Mouse (Mus musculus) inflammation-experienced regulatory T-cells, adult 6 months (primary cell): Measurements from ENCODE around the gene Mpzl3. TPM values are rescaled to one million over a fixed set of nuclear protein-coding genes. Genes with fewer than 3 reads are reported as not detected.
A peak's percentile ranks its signal among the peaks of the same experiment; 100 is the strongest.

Experiments used
- ATAC-seq: one replicate; pipeline ENCODE4 v1.8.0; 2017
- polyA plus RNA-seq, 3 experiments: library from polyadenylated mRNA; unstranded; fragments of 100-300 nt; shearing (Covaris generic); gene quantifications; one replicate each; pipeline ENCODE4 v1.2.1; 2017

Gene Mpzl3
- polyA plus RNA-seq, 3 experiments from 2014 or later: 9.1 to 12.0 (median 10.2) TPM

DNA sequence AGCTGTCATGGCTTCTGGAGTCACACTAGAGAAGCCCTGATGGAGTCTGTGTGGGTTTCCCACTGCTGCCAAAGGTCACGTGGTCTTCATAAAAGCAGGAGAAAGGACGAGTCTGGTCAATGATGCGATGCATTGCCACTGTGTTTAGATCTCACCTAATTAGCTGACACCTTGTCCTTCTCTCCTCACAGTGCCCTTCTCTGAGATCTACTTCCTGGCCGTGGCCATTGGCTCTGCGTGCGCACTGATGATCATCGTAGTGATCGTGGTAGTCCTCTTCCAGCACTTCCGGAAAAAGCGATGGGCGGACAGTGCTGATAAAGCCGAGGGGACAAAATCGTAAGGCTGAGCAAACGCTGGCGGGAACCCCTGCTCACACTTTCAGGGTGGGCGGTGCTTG is 8.0 kb upstream of the Mpzl3 start:
- ATAC-seq: no peak

DNA sequence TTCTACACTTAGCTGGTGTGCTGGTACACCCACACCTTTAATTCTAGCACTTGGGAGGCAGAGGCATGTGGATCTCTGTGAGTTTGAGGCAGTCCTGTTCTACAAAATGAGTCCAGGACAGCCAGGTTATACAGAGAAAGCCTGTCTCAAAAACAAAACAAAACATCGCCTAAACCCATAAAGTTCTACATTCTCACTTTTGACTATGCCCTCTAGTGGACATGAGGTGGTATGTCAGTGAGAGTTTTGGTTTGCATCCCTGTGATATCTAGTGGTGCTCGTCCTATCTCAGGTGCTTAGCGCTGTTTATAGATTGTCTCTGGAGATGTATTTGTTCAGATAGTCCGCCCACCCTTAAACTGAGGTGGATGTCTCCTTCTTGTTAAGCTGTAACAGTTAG is 6.5 kb upstream of the Mpzl3 start:
- peak; percentile 70 for ATAC-seq

DNA sequence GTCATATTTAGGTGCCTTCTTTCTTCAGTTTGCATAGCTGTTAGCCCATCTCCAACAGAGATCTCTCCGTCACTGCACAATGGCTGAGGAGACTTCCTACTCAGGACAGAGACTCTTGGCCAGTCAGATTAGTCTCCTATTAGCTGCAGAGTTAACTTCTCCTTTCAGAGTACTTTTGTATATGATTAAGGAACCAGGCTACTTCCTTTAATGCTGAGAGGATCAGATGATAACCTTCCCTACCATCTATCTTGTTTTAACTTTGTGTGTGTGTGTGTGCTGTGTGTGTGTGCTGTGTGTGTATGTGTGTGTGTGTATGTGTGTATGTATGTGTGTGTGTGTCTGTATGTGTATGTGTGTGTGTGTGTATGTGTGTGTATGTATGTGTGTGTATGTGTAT is 5.3 kb upstream of the Mpzl3 start:
- no peak for ATAC-seq

DNA sequence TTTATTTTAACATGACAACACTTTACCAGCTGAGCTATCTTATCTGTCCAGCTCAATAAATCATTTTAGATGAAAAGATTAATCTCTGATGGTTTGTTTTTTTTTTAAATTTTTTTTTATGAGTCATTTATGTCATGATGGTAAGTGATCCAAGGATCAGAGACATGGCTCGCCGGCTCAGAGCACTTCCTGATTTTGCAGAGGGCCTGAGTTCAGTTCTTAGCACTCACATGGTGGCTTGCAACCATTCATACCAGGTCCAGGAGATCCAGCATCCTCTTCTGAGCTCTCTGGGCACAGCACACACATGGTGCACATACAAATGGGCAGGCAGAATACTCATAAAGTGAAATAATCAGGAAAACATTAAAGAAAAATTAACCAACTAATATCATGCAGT is 4.7 kb upstream of the Mpzl3 start:
- ATAC-seq: no peak

DNA sequence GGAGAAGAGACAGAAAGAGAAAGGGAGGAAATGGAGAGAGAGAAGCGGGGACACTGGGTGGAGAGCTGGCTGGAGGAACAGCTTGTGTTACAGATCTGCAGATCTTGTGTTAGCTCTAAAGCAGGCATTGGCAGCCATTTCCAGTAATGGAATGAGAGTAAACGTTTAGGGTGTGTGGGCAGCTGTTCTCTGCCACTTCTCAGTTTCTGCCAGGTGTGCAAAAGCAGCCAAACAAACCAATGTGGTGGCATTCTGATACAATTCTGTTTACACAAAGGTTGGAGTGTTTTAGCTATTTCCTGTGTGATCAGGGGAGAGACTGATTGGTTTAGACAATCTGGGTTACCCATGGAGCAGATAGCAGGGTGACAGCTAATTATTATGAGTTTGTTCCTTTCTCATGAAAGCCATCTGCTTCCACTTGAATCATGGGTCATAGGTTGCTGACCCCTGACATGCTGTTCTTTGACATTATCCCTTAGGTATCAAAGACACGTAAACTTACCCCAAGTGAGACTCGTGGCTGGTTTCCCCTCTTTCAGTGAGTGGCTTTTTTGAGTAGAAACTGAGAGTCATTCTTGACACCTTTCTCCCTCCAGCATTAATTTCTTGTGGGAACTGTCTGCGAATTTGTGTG is 3.4 kb downstream of the Mpzl3 start:
- peak; percentile 30 for ATAC-seq

DNA sequence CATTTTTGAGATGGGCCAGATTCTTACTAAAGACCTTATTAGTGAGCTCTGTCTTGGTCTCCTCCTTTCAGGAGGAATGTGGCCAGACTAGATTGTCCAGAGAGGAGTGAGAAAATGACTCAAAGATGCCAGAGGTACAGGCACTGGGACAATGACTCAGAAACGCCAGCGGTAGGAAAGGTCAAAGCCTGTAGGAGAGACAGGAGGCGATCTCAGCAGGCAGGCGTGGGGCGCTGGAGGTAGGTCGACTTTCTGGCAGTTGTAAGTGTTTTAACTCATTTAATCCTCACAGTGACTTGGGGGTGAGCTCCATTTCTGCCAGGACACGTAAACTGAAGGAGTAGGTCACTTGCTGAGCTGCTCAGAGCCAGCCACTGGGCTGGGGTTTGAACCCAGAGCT is 5.2 kb downstream of the Mpzl3 start:
- no peak for ATAC-seq

DNA sequence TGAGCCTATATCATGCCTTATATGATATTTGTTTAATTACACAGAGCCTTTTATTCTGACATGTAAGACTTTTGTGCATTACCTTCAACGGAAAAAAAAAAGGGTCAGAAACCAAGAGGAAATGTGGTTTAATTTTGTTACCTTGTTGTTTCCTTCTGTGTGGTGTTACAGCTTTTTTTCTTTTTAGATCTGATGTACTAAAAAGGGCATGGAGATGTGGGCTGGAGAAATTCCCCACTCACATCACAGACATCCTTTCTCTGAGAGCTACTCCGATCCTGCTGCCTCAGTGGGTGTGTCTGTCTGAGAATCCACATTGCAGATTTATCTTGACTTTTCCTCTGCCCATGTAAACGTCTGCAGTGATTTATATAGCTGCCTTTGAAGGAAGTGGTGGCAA is 7.7 kb downstream of the Mpzl3 start:
- peak; percentile 73 for ATAC-seq

DNA sequence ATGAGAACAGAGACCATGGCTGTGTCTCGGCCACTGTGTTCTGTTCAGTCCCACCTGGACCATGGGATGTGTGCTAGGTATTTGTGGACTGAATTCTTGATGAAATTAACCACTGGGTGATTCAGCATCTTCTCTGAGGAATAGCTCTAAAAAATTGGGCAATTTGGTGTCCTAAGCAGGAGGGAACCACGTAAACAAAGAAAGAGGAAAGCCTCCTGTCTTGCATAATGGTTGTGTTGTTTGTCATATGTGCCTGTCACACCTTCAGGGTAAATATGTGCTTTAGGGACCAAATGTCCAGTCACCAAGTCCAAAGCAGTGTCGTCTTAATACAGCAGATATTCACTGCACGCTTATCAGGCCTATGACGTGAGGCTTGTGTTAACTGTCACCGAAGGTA is 9.4 kb downstream of the Mpzl3 start:
- ATAC-seq: no peak

DNA sequence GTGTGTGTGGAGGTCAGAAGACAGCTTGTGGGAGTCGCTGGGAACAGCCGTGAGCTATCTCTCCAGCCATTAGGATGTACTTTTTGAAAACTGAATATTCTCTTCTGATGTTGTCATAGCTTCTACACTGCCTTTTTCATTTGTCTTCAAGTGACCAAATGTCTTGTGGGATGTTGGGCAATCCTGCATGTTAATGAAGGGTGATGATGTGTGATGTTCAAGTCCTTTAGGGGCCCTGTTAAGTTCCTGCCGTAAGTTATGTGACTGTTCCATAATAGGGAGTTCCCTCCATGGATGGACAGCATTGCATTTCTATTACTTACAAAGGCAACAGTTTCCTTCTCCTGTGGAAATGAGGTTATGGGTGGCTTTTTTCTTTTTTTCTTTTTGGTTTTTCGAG is 11.7 kb downstream of the Mpzl3 start:
- ATAC-seq: no peak

DNA sequence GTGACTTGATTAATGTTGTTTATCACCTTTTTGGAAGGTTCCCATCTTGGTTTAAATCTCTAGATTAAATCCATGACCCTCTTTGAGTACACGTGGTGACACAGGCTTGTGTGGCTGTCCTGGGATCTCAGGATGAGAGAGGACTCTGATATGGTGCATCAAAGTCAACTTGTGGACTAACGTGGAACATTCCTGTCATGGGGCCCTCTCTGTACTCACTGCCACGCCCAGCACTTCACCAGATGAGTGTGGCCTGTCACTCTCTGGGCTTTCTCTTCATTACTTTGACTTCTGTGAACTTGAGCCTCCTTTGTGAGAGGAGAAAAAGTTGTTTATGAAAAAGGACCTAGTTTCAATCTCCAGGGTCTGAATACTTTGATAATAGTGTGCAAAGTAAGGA is 16.8 kb downstream of the Mpzl3 start:
- no peak for ATAC-seq

DNA sequence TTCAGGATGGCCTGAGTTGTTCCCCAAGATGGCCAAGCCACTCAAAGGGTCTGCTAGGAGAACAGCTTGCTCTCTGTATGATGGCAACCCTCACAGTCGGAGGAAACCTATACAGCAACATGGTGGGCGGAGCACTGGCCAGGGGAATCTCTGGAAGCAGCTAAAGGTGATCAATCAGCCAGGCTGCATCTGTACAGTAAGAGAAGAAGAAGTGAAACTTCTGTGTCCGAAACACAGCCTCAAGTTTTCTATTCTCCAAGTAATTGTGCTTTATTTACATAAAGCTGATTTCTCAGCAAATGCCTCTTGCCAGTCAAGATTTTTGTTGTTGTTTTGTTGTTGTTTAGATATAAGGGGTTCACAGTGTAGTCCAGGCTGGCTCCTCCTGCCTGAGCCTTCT is 22.9 kb downstream of the Mpzl3 start:
- no peak for ATAC-seq

DNA sequence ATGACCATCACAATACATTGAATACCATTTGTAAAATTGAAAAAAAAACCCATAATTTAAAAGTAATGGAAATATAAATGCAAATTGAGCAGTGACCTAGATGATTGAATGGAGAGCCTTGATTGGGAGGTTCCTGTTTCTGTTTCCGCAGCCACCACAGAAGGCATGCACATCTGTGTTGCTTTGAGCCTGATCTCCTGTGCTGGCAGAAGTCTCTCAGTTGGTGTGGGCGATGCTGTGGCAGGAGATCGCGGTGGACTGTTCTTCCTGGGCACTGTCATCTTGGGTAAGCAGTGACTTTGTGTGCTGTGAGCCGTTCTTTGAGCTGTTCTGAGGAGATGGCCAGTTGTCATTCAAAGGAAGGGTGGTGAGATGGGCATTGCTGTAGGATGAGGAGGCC is 24.0 kb downstream of the Mpzl3 start, which contains the start of gene Jaml:
TSS of gene Jaml (plus strand) at position 173 of the 400 bp plus-strand sequence.
- ATAC-seq: peak; percentile 48

DNA sequence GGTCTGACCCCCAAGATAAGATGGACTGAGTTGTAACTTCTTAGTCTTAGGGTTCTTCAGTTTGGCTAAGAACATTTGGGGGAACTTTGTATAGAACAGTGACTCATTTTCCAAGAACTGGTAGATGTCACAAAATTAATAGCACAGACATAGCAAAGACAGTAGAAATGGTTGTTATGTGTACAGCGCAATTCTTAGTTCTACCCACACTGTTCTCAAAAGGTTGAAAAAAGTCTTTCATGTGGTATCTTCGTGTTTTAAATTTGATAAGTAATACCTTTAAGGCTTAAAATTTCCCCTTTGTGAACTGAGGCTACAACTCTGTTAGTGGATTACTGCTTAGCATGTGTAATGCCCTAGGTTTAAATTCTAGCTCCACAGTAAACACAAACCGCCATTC is 28.1 kb downstream of the Mpzl3 start:
- peak; percentile 87 for ATAC-seq

DNA sequence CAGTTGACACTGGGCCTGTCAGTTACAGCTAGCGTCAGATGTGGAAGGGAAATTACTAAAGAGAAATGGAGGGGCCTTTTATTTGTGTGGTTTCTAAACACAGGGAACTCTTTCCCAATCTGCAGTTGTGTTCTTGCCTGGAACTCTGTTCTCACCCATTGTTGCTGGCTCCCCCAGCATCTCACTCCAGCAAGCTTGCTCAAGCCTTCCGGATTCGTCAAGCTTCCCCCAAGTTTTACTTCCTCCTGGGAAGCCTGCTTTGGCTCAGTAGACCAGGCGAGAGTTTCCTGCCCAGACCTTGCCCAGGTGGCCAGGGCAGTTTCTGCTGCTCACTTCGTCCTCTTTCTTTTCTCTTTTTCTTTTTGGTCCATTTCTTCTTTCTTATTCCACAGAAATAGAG is 29.6 kb downstream of the Mpzl3 start:
- ATAC-seq: no peak

DNA sequence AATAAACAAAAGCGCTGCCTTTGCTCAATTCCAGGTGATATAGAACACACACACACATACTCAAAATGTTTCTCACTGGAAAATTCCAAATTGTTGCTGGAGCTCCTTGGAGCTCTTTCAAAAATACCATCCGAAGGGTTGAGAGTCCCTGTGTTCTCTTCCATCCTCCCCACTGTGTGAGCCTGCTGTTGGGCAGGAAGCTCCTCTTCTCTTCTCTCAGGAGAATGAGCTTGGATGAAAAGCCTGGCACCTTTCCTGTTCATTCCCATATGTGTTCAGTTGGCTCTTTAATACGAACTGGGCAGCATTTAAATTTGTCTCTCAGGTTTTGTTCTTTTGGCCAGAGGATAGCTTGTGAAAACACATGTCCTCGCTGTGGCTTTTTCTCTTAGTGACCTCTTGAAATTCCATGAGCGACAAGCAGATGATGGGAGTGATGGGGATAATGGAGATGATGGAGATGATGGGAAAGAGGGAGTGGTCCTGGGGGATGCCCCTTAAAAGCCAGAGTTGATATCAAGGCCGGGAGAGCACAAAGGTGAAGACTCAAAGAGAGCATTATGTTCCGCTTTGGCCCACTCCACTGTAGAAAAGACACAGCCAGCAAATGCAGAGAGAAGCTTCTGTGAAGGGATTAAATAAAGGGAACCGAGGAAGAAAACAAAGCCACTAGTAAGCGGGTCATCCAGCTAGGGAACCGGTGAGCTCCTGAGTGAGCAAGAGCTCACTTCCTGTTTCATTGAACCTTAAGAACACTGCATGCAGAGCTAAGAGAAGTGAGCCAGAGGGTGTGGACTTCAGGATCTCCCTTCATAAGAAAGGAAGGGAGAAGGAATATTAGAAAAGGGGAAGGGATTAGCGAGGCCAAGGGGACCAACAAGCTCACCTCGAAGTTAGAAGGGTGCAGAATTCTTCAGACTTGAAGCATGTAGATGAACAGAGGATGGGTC is 31.0 kb downstream of the Mpzl3 start:
- ATAC-seq: no peak

DNA sequence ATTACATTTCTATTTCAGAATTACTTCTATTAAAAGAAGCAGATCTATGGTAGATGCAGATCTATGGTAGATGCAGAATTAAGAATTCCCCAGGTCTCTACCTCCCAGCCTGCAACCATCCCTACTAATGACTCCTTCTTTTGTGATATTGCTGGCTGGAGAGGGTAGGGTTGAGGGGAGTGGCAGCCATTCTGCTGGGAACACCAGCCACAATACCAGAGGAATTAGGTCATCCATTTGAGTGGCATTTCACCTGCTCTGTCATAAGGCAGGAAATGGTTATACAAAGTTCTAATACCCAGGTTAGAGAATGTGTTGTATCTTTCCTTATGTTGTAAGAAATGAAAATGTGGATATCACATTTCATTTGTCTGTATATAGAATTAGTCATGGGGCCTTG is 33.1 kb downstream of the Mpzl3 start:
- ATAC-seq: no peak

DNA sequence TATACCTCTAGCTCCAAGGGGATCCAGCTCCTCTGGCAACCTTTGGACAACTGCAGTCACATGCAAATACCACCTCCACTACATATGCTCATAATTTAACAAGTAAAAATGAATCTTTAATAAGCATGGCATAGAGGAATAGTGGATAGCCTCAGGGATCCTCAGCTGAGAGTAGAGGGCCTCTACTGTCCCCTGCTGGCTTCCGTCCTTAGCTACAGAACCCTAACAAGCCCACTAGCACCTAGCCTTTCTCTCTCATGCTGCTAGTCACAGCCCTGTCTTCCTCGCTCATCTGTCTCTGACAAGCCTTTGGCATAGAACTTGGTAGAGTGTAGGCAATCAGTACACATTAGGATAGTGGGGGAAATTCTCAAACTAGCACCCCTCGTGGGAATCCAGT is 35.8 kb downstream of the Mpzl3 start:
- no peak for ATAC-seq

DNA sequence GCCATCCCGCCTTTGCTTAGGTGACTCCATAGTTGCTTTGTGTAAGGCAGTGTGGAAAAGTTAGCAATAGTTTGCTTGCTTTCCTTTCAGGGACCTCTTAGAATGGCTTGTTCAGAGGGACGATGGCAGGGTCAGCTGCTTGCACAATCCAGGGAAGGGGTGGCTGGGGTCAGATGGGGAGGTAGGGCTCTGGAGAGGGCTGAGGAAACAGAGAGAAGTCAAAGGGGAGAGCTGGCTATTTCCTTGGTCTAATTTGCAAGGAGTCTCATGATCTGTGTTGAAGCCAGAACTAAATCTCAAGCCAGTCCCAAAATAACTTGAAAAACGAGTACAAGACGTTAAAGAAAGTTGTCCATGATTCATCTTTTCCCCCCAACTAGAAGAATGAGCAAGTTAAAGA is 37.7 kb downstream of the Mpzl3 start:
- no peak for ATAC-seq

DNA sequence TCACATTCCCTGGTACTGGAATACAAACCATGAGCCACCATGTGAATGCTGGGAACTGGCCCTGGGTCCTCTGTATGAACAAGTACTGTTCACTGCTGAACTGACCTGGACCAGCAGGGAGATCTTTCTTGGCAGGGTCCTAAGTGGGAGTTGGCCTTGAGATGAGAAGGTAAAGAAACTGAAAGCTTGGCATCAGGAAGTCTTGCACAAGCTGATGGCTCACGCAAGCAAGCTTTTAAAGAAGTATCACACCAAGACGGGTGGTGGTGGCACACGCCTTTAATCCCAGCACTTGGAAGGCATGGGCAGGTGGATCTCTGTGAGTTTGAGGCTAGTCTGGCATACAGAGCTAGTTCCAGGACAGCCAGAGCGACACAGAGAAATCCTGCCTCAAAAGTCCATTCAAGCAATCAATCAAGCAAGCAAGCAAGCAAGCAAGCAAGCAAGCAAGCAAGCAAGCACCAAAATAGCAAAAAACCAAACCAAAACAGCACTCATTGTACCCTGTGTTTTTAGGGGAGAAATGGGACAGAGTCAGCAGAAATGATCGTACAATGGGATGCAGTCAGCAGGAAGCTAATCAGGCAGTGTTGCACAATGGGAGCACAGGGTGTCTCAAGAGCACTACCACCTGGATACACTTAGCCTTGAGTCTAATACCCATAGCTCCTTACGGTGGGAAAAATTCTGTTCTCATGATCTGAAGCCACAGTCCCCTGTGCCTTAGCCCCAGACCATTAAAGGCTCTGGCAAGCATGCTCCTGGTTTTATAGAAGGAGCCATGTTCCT is 40.4 kb downstream of the Mpzl3 start:
- no peak for ATAC-seq

DNA sequence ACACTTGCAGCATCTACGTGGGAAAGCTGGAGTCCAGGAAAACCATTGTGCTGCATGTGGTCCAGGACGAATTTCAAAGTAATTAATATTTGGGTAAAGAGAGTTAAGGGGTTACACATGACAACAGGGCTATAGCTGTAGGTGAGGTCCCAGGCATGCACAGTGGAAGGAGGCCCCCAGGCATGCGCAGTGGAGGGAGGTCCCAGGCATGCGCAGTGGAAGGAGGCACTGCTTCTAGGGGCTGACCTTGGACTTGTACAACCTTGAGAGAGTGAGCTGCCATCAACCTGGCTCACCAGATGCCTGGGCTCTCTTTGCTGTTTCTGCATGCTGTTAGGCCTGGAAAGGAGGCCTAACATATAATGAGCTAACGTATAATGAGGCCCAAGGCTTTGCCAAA is 42.9 kb downstream of the Mpzl3 start:
- ATAC-seq: no peak

DNA sequence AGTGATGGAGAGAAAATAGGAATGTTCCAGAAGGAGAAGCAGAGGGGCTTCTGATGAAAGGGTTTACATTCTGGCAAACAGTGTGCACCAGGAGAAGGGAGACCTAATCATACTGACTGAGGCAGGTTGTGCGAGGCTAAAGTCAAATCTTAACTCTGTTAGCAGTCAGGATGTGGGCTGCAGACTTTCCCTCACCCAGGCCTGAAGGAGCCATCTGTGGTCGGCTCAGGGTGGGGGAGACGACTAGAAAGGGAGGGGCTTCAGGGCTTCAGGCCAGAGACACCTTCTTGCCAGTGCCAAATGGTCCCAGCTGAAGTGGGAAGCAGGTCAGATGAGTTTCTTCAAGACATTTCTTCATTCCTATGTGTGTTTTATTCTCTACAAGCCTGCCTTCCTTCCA is 43.4 kb downstream of the Mpzl3 start:
- no peak for ATAC-seq

DNA sequence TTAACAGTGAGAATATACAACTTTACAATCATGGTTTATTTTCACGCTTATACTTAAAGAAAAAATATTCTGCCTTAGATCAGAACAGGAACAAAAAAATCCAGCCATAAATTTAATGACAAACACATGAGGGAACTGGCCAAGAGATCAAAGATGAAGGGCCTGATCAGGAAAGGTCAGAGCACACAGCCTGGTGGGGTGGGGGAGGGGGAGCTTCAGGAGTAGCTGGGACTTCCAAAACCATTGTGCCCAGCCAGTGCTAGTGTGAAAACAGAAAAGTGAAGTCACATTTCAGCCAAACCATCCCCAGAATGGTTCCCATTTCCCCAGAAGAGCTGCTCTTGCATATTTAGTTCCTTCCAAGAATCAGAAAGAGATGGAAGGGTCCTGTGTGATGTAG is 47.5 kb downstream of the Mpzl3 start:
- no peak for ATAC-seq

DNA sequence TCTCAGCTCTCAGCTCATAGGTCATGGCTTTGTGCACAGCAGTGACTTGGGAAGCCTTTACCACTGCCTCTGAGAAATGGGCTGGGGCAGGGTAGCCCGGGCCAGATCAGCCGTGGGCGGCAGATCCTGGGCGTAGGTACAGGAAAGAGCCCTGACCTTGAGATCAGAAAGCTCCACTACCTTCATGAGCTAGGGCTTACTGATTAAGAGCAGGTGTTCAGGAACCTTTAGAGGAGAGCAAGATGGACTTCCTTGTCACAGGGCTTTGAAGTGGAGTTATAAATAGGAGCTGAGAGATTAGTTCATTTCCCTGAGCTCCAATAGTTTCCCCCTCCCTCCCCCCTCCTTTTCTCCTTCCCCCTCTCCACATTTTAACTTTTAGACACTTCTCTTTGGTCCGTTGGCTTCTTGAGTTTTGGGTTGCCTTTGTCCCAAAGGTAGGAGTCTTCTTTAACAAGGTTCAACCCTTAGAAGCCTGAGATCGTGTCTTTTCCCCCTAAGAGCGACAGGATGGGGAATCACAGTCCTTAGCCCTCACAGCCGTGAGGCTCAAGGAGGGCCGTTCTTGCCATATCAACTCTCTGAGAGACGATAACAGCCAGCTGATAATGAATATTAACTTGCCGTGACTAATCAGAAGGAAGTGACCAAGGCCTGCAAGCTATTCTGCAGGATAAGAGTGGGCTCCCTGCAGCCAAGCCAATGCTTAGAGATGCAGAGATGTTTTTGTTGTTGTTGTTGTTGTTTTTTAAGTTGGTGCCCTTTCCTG is 48.4 kb downstream of the Mpzl3 start:
- ATAC-seq: no peak
